Mouse (Mus musculus) liver, embryonic 15.5 days (tissue): ENCODE data around the gene Hoxa9. TPM values are rescaled to one million over a fixed set of nuclear protein-coding genes. Genes with fewer than 3 reads are reported as not detected.

Experiments used
- ATAC-seq: fragments of 200-750 bp; cut with Nextera tagmentation; 2 replicates; pipeline ENCODE4 v1.8.0; 2017; ENCODE audit warnings: moderate number of reproducible peaks, mild to moderate bottlenecking, moderate library complexity; ENCODE audit not compliant: insufficient read depth
- H3K27ac ChIP-seq: fragments of 300-500 bp; sonication (generic); replicated peaks from 2 replicates; pipeline ENCODE4 v1.5.1; 2015; ENCODE audit warnings: mild to moderate bottlenecking, inconsistent platforms
- H3K27me3 ChIP-seq: fragments of 300-500 bp; sonication (generic); 2 replicates; pipeline ENCODE4 v1.6.1; 2015; ENCODE audit warnings: mild to moderate bottlenecking, inconsistent platforms
- H3K36me3 ChIP-seq: fragments of 300-500 bp; sonication (generic); replicated peaks from 2 replicates; pipeline ENCODE4 v1.6.1; 2015; ENCODE audit warnings: moderate library complexity, mild to moderate bottlenecking, inconsistent platforms
- H3K4me1 ChIP-seq: fragments of 300-500 bp; sonication (generic); replicated peaks from 2 replicates; pipeline ENCODE4 v1.6.1; 2015; ENCODE audit warnings: inconsistent platforms
- H3K4me2 ChIP-seq: fragments of 300-500 bp; sonication (generic); 2 replicates; pipeline ENCODE4 v1.6.1; 2015; ENCODE audit warnings: moderate library complexity, mild to moderate bottlenecking, inconsistent platforms
- H3K4me3 ChIP-seq: fragments of 300-500 bp; sonication (generic); replicated peaks from 2 replicates; pipeline ENCODE4 v1.5.1; 2015; ENCODE audit warnings: mild to moderate bottlenecking, inconsistent platforms
- H3K9ac ChIP-seq: fragments of 300-500 bp; sonication (generic); 2 replicates; pipeline ENCODE4 v1.6.1; 2015; ENCODE audit warnings: moderate library complexity, mild to moderate bottlenecking, inconsistent platforms
- H3K9me3 ChIP-seq: fragments of 300-500 bp; sonication (generic); replicated peaks from 2 replicates; pipeline ENCODE4 v1.6.1; 2016; ENCODE audit warnings: inconsistent platforms
- WGBS: fragments of 180-500 bp; shearing (Covaris S2); methylation state at CpG from one replicate; pipeline ENCODE4 v1.1.7; 2015; ENCODE audit warnings: mixed read lengths; ENCODE audit not compliant: insufficient replicate concordance; 5-methylcytosine and 5-hydroxymethylcytosine counted together
- polyA plus RNA-seq: library from polyadenylated mRNA; unstranded; fragments of >200 nt; fragmentation: Nextera tagmentation; extraction: Ambion mirVana; gene quantifications from 2 replicates; pipeline ENCODE4 v1.2.1, GENCODE M21; 2015

Gene Hoxa9
- polyA plus RNA-seq, 1 experiment from 2014 or later, result 0.43 TPM

DNA sequence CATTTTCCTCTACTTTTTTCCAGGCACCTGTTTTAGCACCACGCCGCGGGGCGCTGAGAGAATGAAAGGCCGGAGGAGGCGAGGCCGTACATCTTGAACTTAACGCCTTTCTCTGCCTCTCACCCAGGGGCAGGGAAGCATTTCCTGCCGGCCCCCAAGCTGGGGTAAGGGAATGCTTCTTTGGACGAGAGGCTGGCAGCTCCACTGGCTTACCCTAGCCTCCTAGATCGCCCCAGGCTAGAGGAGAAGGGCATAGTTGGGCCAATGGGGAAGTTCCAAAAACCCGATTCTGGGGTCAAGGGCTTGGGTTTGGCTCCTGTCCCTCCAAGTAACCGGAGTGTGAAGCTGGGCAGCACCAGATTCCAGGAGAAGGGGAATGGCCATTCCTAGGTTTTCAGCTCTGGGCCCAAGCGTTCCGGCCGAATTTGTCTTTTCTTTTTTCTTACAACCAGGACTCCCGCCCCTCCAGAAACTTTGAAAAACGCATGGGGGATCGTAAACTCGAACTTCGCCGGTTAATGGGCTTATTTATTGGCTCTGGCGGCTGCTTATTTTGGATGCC, 2.2 kb upstream of the Hoxa9 start:
- ATAC-seq, result no peak
- no peaks in the 10 kb centered on the region for H3K36me3 ChIP-seq
- H3K4me3 ChIP-seq, result no peak overlapping the region
- H3K9ac ChIP-seq, result no peak overlapping the region
- WGBS, result 4% methylated on average over 23 of the region's 23 CpGs
- H3K27ac ChIP-seq, result no peak overlapping the region
- peaks cover 98% of the 10 kb centered on the region for H3K27me3 ChIP-seq
- H3K4me1 ChIP-seq, result no peaks in the 10 kb centered on the region; the same call in none of the 2 replicates
- no peak overlapping the region for H3K4me2 ChIP-seq
- H3K9me3 ChIP-seq, result no peaks in the 10 kb centered on the region

GRCm38 (mm10) chr6:52232568-52232965, 1.7 kb upstream of the Hoxa9 start:
- Histone ChIP-seq H3K27ac (no peak overlapping the region), H3K4me2 (no peak overlapping the region), H3K36me3 (no peaks in the 10 kb centered on the region), H3K9ac (no peak overlapping the region), H3K27me3 (peaks cover 98% of the 10 kb centered on the region), H3K4me1 (no peaks in the 10 kb centered on the region; the same call in none of the 2 replicates), H3K9me3 (no peaks in the 10 kb centered on the region), H3K4me3 (no peak overlapping the region)
- ATAC-seq, result no peak
- WGBS, result under 1% methylated on average over 18 of the region's 18 CpGs

DNA sequence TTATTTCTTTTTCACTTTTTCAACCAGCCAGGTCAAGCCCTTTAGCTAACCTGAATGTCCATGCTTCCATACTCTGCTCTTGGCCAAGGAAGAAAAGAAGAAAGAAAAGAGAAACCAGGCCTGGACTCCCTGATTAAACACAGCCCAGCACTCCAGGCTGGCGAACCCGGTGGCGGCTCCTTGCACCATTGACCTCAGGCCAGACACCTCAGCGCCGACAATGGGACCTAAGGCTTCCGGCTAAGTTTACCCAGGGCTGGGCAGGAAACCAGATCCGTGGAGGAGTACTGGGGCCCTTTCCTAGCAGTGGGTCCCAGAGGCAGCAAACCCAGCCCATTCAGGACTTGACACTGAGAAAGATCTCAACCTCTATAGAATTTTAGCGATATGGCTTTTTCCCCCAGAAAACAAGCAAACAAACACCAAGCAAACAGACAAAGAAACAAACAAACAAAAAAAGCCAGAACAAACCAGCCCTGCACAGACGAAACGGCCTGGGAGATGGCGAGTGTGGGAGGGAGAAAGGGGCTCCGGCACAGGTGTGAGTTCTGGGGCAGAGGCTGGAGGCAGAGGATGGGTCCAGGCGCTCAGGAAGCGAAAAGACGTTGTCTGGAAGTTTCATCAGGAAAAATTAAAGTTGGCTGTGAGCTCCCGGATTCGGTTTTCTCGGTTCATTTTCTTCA, 1.1 kb upstream of the Hoxa9 start:
- no peak for ATAC-seq
- Histone ChIP-seq H3K4me2 (no peak overlapping the region), H3K36me3 (no peaks in the 10 kb centered on the region), H3K9me3 (no peaks in the 10 kb centered on the region), H3K9ac (no peak overlapping the region), H3K4me3 (no peak overlapping the region), H3K27ac (no peak overlapping the region), H3K27me3 (peaks cover 98% of the 10 kb centered on the region), H3K4me1 (no peaks in the 10 kb centered on the region; the same call in none of the 2 replicates)
- WGBS, result under 1% methylated on average over 18 of the region's 18 CpGs

GRCm38 (mm10) chr6:52229558-52230416, 1.1 kb downstream of the Hoxa9 start:
- Histone ChIP-seq H3K4me2 (no peak overlapping the region), H3K9ac (no peak overlapping the region), H3K9me3 (no peaks in the 10 kb centered on the region), H3K4me3 (no peak overlapping the region), H3K27me3 (peaks cover 98% of the 10 kb centered on the region), H3K4me1 (no peaks in the 10 kb centered on the region; the same call in none of the 2 replicates), H3K27ac (no peak overlapping the region), H3K36me3 (no peaks in the 10 kb centered on the region)
- WGBS, result 2% methylated on average over 44 of the region's 44 CpGs
- no peak for ATAC-seq

- Histone ChIP-seq H3K27me3 (peaks cover 98% of the 10 kb centered on the region), H3K4me3 (no peak overlapping the region)
- WGBS, result under 1% methylated on average over 38 of the region's 38 CpGs
Observed at GRCm38 (mm10) chr6:52228475-52229465, 2.1 kb downstream of the Hoxa9 start.

DNA sequence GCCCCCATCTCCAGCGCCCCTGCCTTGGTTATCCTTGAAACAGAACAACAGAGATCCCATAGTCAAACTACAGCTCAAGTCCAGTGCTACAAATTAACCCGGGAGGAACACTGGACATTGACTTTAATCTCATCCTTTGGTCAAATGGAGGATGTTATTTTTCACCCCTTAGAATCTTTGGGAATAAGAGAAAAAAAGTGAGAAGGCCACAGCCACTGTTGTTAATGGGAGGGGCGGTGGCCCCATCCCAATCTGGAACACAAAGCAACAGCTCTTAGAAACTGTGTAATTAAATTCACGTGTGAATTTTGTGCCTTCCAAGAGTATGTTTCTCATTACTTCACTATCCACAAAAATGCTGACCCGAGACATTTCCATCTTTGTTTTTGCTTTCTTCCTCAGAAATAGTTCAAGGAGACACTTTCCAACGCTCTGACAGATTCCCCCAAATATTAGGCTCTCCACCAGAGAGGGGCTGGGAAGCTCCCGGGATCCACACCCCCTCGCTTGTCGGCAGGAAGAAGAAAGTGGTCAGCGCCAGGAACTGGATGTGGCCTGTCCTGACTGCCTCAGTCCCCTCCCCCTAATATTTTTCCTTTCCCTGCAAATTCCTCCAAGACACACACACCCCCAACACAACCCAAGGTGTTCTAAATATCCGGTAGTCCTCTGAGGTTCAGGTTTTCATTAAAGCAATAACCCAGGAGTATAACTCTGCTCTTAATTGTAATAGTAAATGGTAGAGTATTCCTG, 3.2 kb downstream of the Hoxa9 start:
- Histone ChIP-seq H3K27me3 (peaks cover 98% of the 10 kb centered on the region), H3K9ac (no peak overlapping the region), H3K4me2 (no peak overlapping the region), H3K4me1 (no peaks in the 10 kb centered on the region), H3K36me3 (no peaks in the 10 kb centered on the region), H3K27ac (no peak overlapping the region), H3K4me3 (no peak overlapping the region), H3K9me3 (no peaks in the 10 kb centered on the region)
- 24% methylated on average over 11 of the region's 11 CpGs for WGBS
- ATAC-seq, result no peak

More at GRCm38 (mm10) chr6:52228475-52229465, 2.1 kb downstream of the Hoxa9 start:
- Histone ChIP-seq H3K9ac (no peak overlapping the region), H3K36me3 (no peaks in the 10 kb centered on the region), H3K9me3 (no peaks in the 10 kb centered on the region), H3K4me2 (no peak overlapping the region), H3K4me1 (no peaks in the 10 kb centered on the region; the same call in none of the 2 replicates), H3K27ac (no peak overlapping the region)
- no peak for ATAC-seq

DNA sequence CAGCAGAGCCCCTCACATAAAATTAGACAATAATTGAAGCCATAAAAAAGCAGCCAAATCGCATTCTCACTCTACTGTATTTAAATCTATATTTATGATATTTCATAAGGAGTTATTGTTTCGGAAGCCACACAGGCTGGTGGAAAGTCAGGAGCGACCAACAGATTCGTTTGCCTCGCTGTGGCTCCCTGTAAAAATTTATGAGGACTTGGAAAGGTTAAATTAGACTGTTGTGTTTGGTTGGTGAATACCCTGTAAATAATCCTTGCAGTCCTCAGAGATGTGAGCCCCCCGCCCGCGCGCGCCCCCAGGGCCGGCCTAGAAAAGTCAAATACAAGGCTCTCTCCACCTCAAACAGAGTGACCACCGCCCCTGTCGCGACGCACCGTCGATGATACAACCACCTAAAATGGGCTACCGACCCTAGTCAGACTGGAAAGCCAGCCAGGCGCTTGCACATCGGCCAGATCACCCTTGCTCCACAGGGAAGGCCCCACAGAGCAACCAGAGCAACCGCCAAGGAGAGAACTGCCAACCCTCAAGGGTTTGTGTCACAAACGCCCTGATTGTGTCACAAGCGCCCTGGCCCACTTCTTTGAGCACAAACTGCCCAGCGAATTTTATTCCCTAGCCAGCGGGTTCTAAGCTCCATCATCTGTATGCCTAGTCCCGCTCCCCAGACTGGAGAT, 4.2 kb downstream of the Hoxa9 start:
- no peak for ATAC-seq
- 7% methylated on average over 26 of the region's 26 CpGs for WGBS
- Histone ChIP-seq H3K4me3 (no peak overlapping the region), H3K36me3 (no peaks in the 10 kb centered on the region), H3K9me3 (no peaks in the 10 kb centered on the region), H3K27ac (no peak overlapping the region), H3K9ac (no peak overlapping the region), H3K27me3 (peaks cover 98% of the 10 kb centered on the region), H3K4me1 (0 out of 2 replicates have a peak, but pooled peaks cover 5% of the 10 kb centered on the region), H3K4me2 (no peak overlapping the region)

DNA sequence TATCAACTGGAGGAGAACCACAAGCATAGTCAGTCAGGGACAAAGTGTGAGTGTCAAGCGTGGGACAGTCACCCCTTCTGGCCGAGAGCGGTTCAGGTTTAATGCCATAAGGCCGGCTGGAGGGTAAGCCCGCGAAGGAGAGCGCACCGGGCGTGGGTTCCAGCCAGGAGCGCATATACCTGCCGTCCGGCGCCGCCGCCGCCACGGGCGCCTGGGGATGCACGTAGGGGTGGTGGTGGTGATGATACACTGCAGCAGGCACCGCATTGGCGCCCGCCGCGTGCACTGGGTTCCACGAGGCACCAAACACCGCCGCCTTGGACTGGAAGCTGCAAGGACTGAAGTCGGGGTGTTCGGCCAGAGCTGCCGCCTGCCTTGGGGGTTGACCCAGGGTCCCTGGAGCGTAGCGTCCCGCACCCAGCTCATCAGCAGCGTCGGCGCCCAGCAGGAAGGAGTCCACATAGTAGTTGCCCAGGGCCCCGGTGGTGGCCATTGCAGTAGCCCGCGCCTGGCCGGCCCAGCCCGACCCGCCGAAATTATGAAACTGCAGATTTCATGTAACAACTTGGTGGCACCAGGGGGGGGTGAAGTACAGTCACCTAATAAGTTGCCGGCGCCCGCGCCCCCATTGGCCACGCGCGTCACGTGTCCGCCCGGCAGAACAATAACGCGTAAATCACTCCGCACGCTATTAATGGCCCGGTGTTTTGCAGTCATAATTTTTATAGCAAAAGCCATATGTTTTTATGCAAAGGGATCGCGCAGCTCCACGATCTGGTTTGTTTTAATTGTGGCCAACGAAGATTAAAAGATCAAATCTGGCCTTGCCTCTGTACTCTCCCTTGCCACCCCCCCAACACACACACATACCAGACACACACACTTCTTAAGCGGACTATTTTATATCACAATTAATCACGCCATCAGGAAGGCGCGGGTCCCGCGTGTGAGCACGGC, 5.0 kb downstream of the Hoxa9 start:
- no peaks in the 10 kb centered on the region for H3K9me3 ChIP-seq
- peak overlapping the region; percentile 29 for H3K4me2 ChIP-seq
- H3K27me3 ChIP-seq, result peaks cover 99% of the 10 kb centered on the region
- H3K9ac ChIP-seq, result no peak overlapping the region
- peak overlapping the region; percentile 15; the same call in 1 of the 2 replicates for H3K4me3 ChIP-seq
- under 1% methylated on average over 69 of the region's 69 CpGs for WGBS
- H3K4me1 ChIP-seq, result 0 out of 2 replicates have a peak, but pooled peaks cover 11% of the 10 kb centered on the region
- no peak for ATAC-seq
- no peaks in the 10 kb centered on the region for H3K36me3 ChIP-seq
- H3K27ac ChIP-seq, result no peak overlapping the region
